Mouse (Mus musculus) ES-E14 (cell line): ENCODE measurements around the gene Uimc1. TPM values are rescaled to one million over a fixed set of nuclear protein-coding genes. Genes with fewer than 3 reads are reported as not detected.

Experiments
- DNase-seq: peaks from one replicate; pipeline ENCODE4 v3.0.0-alpha.2; 2013; ENCODE audit warnings: low read depth, low spot score
- H3K27ac ChIP-seq: 2 replicates; pipeline ENCODE4 v1.5.1; 2012; ENCODE audit warnings: low read depth, mild to moderate bottlenecking, low read length, moderate library complexity, mixed read lengths; ENCODE audit not compliant: poor library complexity, insufficient read depth, severe bottlenecking
- H3K36me3 ChIP-seq: 2 replicates; pipeline ENCODE4 v1.6.1; 2012; ENCODE audit warnings: mild to moderate bottlenecking, low read length, moderate library complexity, mixed read lengths; ENCODE audit not compliant: control insufficient read depth, poor library complexity, insufficient read depth, severe bottlenecking
- H3K4me1 ChIP-seq, 2 experiments: fragments of 150-350 bp in 1 of 2; sonication (generic) in 1 of 2; 2 replicates each; pipeline ENCODE4 v1.6.1; 2012; ENCODE audit warnings: low read length in 2 of 2, mild to moderate bottlenecking in 1 of 2, mixed read lengths in 1 of 2; ENCODE audit not compliant: control insufficient read depth in 2 of 2, insufficient read depth in 2 of 2, poor library complexity in 1 of 2
- H3K4me3 ChIP-seq, 2 experiments: fragments of 150-350 bp in 1 of 2; sonication (generic) in 1 of 2; 2 replicates each; pipeline ENCODE4 v1.5.1; 2012; ENCODE audit warnings: low read length in 2 of 2, low read depth in 1 of 2, mild to moderate bottlenecking in 1 of 2, mixed read lengths in 1 of 2; ENCODE audit not compliant: insufficient read depth in 1 of 2, poor library complexity in 1 of 2, severe bottlenecking in 1 of 2
- H3K9ac ChIP-seq: 2 replicates; pipeline ENCODE4 v1.6.1; 2012; ENCODE audit warnings: low read depth, mild to moderate bottlenecking, low read length, mixed read lengths; ENCODE audit not compliant: poor library complexity, insufficient read depth, severe bottlenecking
- H3K9me3 ChIP-seq: fragments of 150-350 bp; sonication (generic); 2 replicates; pipeline ENCODE4 v1.6.1; 2012; ENCODE audit warnings: low read depth, mild to moderate bottlenecking, low read length; ENCODE audit not compliant: control insufficient read depth, insufficient read depth
- CHD2 ChIP-seq: IDR thresholded peaks from 2 replicates; pipeline ENCODE4 v1.6.1; 2014; ENCODE audit warnings: mild to moderate bottlenecking, low read depth, low read length, inconsistent platforms
- HCFC1 ChIP-seq: IDR thresholded peaks from 2 replicates; pipeline ENCODE4 v1.6.1; 2012; ENCODE audit warnings: low read length, inconsistent platforms, borderline replicate concordance; ENCODE audit not compliant: insufficient read depth
- MAFK ChIP-seq: IDR thresholded peaks from 2 replicates; pipeline ENCODE4 v1.6.1; 2014; ENCODE audit warnings: mild to moderate bottlenecking, low read depth, low read length, inconsistent platforms; ENCODE audit not compliant: insufficient read depth
- ZC3H11A ChIP-seq: IDR thresholded peaks from 2 replicates; pipeline ENCODE4 v1.6.1; 2012; ENCODE audit warnings: low read depth, mild to moderate bottlenecking, inconsistent platforms, low read length, borderline replicate concordance
- ZNF384 ChIP-seq: IDR thresholded peaks from 2 replicates; pipeline ENCODE4 v1.6.1; 2012; ENCODE audit warnings: low read depth, low read length, inconsistent platforms
- in situ Hi-C, 2 experiments: fragments of 600-800 bp; cut with MboI; formaldehyde crosslinking; loops; one replicate each; pipeline ENCODE4 v1.15.1; 2025; ENCODE audit warnings: low sequenced_read_pairs in 2 of 2, inconsistent platforms in 1 of 2; ENCODE audit not compliant: unreplicated experiment in 2 of 2
- total RNA-seq: library from RNA; depleted of rRNA; stranded (reverse); fragments of 300-350 nt; gene quantifications from 2 replicates; pipeline ENCODE4 v1.2.3, GENCODE M21; 2012

The Uimc1 gene
- total RNA-seq, 1 experiment: 77.6 TPM

DNA sequence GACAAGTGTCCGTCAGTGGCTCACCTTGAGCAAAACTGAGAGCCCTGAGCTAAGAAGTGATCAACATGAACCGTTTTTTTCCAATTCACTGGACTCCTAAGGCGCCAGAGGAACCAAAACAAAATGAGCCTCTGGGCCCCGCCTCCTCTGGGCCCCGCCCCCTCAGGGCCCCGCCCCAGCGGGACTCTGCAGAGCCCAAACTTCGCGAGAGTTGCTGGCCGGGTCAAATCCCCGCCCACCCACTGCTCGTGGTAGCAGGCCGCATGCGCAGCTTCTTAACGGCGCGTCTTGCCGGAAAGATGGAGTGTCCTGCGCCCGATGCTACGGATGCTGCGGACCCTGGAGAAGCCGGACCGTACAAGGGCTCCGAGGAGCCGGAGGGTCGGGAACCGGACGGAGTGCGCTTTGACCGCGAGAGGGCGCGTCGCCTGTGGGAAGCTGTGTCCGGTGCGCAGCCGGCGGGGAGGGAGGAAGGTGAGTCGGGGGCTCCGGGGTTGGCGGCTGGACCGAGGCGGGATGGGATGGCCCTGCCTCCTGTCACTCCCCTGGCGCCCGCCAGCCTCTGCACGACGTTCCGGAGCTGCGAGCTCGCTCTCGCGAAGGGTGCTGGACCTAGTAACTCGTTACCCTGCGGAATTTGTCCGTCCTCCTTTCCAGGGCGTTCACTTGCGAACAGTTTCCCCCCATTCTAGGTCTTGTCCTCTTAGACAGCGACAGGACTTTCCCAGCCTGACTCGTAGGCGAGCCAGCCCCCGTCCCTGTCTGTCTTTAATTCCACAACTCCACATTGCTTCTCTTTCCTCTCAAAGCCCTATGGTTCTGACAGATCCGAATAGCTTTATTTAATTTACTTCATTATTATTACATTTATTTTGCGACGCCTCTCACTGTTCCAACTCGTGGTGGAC is 5.2 kb upstream of the Uimc1 start, which contains the start of gene Zfp346:
Gene Zfp346, plus strand, starts transcription at position 267 of the 908 bp plus-strand sequence.
- peak within 1 kb of the TSS; percentile 86 for H3K9ac ChIP-seq
- peak within 1 kb of the TSS; percentile 77 to 94 for H3K4me3 ChIP-seq
- peaks cover 1 to 4% of the 10 kb centered on the region in 2 experiments; a peak in 1 of 4 replicates for H3K4me1 ChIP-seq
- no peaks in the 10 kb centered on the region for H3K9me3 ChIP-seq
- in situ Hi-C loops: no loop called here
- H3K36me3 ChIP-seq: peaks cover 8% of the 10 kb centered on the region; the same call in 1 of the 2 replicates
- H3K27ac ChIP-seq: no peak within 1 kb of the TSS
- TF ChIP-seq HCFC1 (0 out of 2 replicates have a peak, but pooled peaks have one; percentile 33), MAFK (no peak), ZNF384 (no peak), ZC3H11A (no peak), CHD2 (peak; percentile 94)
- DNase-seq: peak; percentile 94

- peaks cover 8% of the 10 kb centered on the region; the same call in 1 of the 2 replicates for H3K36me3 ChIP-seq
- in situ Hi-C loops: no loop called here
- DNase-seq: no peak
- no peak for TF ChIP-seq ZC3H11A
- no peak for TF ChIP-seq HCFC1
- TF ChIP-seq MAFK: no peak
- no peak for TF ChIP-seq CHD2
- TF ChIP-seq ZNF384: no peak
- no peak overlapping the region; the same call in 1 of the 2 replicates for H3K27ac ChIP-seq
- no peak overlapping the region for H3K9ac ChIP-seq
- H3K4me3 ChIP-seq: no peak overlapping the region
- H3K4me1 ChIP-seq: peaks cover 1 to 4% of the 10 kb centered on the region in 2 experiments; a peak in 1 of 4 replicates
- no peaks in the 10 kb centered on the region for H3K9me3 ChIP-seq
Measured at GRCm38 (mm10) chr13:55103351-55103750, 3.3 kb upstream of the Uimc1 start.

GRCm38 (mm10) chr13:55102366-55102765 is 2.3 kb upstream of the Uimc1 start:
- H3K4me3 ChIP-seq: no peak overlapping the region
- DNase-seq: no peak
- TF ChIP-seq MAFK: no peak
- no peak for TF ChIP-seq ZC3H11A
- TF ChIP-seq HCFC1: no peak
- TF ChIP-seq CHD2: no peak
- no peak for TF ChIP-seq ZNF384
- no peak overlapping the region for H3K27ac ChIP-seq
- peaks cover under 1% of the 10 kb centered on the region; the same call in 1 of the 2 replicates for H3K36me3 ChIP-seq
- no peak overlapping the region for H3K9ac ChIP-seq
- H3K9me3 ChIP-seq: no peaks in the 10 kb centered on the region
- in situ Hi-C loops: no loop called here
- peaks cover 1 to 4% of the 10 kb centered on the region in 2 experiments; a peak in 1 of 4 replicates for H3K4me1 ChIP-seq

DNA sequence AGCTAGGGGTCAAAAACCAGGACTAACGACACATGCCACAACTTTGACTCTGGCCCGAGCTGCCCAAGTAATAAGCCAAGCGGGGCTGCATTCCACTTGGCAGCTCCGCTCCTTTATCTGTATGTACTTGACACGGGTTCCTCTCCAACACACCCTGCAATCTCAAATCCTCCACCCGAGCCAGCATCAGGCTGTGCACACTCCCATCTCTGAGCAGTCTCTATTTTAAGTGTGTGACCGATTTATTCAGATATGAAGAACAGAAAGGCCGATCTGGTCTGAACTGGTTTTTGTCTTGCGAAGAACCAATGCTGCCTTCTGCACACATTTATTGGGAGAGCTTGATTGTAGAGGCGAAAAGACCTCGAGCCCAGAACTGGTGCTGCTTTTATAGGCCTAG is 1.5 kb upstream of the Uimc1 start:
- TF ChIP-seq ZNF384 (no peak), HCFC1 (no peak), CHD2 (no peak), ZC3H11A (no peak), MAFK (no peak)
- no peaks in the 10 kb centered on the region for H3K9me3 ChIP-seq
- H3K27ac ChIP-seq: no peak overlapping the region
- H3K36me3 ChIP-seq: no peaks in the 10 kb centered on the region
- H3K9ac ChIP-seq: no peak overlapping the region
- in situ Hi-C loops: no loop called here
- H3K4me3 ChIP-seq: no peak overlapping the region
- H3K4me1 ChIP-seq: peaks cover 1 to 4% of the 10 kb centered on the region in 2 experiments; a peak in 1 of 4 replicates
- DNase-seq: no peak
